Mouse (Mus musculus) E14TG2a.4 (cell line): Measurements from ENCODE around the gene Bmp5.
"Not testable (repeated sequence)": the region's sequence is repeated elsewhere in the genome, so short reads cannot be mapped to it uniquely, and the experiment has no call there.

ENCODE experiments used
- H3K27me3 ChIP-seq: 2 replicates; pipeline ENCODE4 v1.6.1; 2014; ENCODE audit warnings: low read length, control low read depth; ENCODE audit not compliant: insufficient read depth
- H3K36me3 ChIP-seq: 2 replicates; pipeline ENCODE4 v1.6.1; 2014; ENCODE audit warnings: low read length, control low read depth; ENCODE audit not compliant: insufficient read depth
- H3K4me1 ChIP-seq: replicated peaks from 2 replicates; pipeline ENCODE4 v1.6.1; 2014; ENCODE audit warnings: low read depth, low read length, control low read depth
- H3K4me3 ChIP-seq: replicated peaks from 2 replicates; pipeline ENCODE4 v1.5.1; 2014; ENCODE audit warnings: mild to moderate bottlenecking, low read length
- H3K9me3 ChIP-seq: 2 replicates; pipeline ENCODE4 v1.6.1; 2014; ENCODE audit warnings: low read length, control low read depth
- CTCF ChIP-seq: conservative IDR thresholded peaks from 2 replicates; pipeline ENCODE4 v1.5.1; 2014; ENCODE audit warnings: low read length
- NANOG ChIP-seq: IDR thresholded peaks from 2 replicates; pipeline ENCODE4 v1.6.1; 2014; ENCODE audit warnings: borderline replicate concordance, low read length, mixed read lengths
- POU5F1 ChIP-seq: IDR thresholded peaks from 2 replicates; pipeline ENCODE4 v1.6.1; 2014; ENCODE audit warnings: low read length, borderline replicate concordance

Gene Bmp5

DNA sequence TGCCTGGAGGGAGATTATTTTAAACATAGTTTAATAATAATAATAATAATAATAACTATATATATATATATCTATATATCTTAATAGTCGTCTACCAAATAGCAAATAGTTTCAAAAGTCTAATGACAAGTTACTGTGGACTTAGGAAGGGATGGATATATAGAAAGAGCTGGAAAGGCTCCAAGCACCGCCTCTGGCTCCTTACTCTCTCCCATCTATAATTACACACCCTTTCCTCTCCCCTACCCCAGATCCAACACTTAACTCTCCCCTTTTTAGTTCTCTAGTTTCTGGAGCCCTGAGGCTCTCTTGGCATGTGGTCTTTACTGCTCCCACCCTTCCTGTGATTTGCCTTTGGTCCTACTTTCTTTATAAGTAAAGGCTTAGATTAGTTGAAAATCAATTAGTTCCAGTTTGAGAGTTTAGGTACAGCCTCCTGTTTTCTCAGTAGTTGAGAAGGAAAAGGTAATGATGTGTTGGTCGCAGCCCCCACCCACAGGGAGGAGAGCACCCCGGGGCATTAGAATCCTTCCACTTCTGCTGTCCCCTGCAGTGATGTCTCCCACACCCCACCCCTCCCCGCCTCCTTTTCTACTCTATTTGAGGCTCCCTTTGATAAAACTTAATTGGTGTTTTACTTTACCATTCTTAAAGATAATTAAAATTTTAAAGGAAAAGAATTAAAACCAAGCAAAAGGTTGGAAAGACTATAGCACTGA is 5.6 kb downstream of the Bmp5 start:
- H3K9me3 ChIP-seq = no peaks in the 10 kb centered on the region
- H3K27me3 ChIP-seq = no peaks in the 10 kb centered on the region
- no peaks in the 10 kb centered on the region for H3K36me3 ChIP-seq
- no peak overlapping the region for H3K4me3 ChIP-seq
- TF ChIP-seq NANOG (no peak), POU5F1 (no peak), CTCF (no peak)
- H3K4me1 ChIP-seq = no peaks in the 10 kb centered on the region

DNA sequence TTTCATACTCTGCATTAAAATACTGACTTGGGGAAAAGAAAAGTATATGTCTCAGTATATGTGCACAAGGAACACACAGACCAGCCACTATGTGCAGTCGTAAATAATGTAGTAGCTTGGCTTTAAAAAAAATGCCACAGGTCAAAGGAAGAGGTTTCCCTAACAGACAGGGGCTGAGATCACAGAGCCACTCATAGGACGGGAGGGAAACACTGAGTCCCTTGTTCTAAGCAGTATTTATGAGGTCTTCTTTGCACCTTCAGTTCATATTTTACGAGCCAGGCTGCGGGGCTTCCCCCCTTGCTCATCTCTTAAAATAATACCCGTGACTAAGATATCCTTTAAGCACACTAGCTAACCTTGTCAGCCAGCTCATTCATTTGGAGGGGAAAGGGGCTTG is 6.4 kb downstream of the Bmp5 start:
- Histone ChIP-seq H3K36me3 (no peaks in the 10 kb centered on the region), H3K9me3 (no peaks in the 10 kb centered on the region), H3K27me3 (no peaks in the 10 kb centered on the region), H3K4me1 (no peaks in the 10 kb centered on the region), H3K4me3 (no peak overlapping the region)
- TF ChIP-seq CTCF (no peak), NANOG (no peak), POU5F1 (no peak)

DNA sequence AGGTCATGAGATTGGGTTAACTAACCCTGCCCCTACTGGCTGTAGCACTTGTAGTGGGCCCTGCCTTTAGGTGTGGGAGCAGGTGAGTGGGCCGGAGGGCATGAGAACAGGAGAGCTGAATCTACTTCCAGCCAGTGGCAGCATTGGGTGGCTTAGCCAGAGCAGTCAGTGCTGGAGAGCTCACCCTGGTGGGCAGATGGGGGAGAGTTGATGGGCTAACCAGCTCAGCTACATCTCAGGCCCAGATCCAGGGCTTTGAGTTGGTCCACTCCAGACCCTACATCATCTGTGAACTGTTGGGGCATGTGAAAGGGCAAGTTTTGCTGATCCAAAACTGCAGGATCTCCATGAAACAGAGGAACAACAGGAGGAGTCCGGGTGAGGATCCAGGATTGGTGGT is 8.4 kb downstream of the Bmp5 start:
- no peak overlapping the region for H3K4me3 ChIP-seq
- no peaks in the 10 kb centered on the region for H3K27me3 ChIP-seq
- H3K4me1 ChIP-seq = no peaks in the 10 kb centered on the region
- no peaks in the 10 kb centered on the region for H3K9me3 ChIP-seq
- TF ChIP-seq POU5F1 (no peak), NANOG (no peak), CTCF (no peak)
- no peaks in the 10 kb centered on the region for H3K36me3 ChIP-seq

DNA sequence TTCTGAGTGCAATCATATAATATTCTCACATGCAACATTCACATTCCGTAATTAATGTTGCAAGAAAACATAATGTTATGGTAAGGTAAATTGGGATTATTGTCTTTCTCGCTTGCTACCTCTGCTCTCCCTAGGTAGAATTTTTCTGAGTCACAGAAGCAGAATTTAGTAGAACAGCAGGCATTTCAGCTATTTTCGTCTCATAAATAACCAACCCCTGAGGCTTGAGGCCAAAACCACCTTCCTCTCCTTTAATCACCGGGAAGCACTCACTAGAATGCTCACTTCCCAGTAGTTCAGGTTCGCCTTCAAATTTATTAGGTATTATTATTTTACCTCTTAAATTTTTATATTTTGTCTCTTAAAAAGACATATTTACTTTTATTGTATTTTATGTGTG is 10.8 kb downstream of the Bmp5 start:
- Histone ChIP-seq H3K36me3 (no peaks in the 10 kb centered on the region), H3K27me3 (no peaks in the 10 kb centered on the region), H3K9me3 (no peaks in the 10 kb centered on the region), H3K4me3 (no peak overlapping the region), H3K4me1 (no peaks in the 10 kb centered on the region)
- TF ChIP-seq CTCF (no peak), POU5F1 (no peak), NANOG (no peak)

DNA sequence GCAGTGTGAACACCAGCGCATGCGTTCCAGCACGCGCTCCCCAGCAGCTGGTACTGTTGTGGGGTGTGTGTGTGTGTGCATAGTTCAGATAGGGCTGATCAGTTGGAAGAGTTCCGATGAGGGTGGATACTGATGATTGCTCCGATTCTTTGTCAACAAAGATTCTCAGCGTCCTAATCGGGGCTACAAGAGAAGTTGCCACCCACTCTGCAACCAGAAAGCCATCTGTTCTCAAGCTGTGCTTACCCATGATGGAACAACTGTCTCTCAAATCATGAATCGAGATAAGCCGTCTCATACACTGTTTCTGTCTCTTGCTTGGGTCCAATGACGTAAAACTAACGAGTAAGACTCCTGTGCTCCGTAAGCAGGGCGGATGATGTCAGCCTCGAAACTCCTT is 12.0 kb downstream of the Bmp5 start:
- H3K4me1 ChIP-seq = no peaks in the 10 kb centered on the region
- H3K9me3 ChIP-seq = no peaks in the 10 kb centered on the region

DNA sequence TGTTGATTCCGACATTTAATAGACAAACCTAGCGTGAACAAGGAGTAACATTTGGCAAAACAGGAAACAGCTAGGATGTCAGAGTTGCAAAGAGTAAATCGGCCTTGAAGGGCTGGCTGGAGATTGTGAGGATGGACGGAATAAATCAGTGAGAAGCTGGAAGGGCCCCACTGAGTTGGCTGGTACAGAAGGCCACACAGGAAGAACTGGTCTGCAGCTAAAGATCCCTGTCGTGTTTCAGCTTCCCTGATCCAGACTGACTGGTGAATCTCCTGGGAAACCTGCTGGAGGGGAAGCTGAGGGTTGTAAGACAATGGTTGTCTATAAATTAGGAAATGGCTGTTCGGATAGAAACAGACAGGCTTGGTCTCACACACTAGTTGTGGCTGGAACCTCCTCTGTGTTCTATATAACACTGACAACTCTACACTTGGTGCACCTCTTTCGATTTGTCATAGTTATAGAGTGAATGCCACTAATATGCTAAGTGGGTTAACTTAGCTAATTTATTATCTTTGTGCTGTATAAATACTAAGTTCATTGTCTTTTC is 14.8 kb downstream of the Bmp5 start:
- H3K4me1 ChIP-seq = no peaks in the 10 kb centered on the region
- no peaks in the 10 kb centered on the region for H3K9me3 ChIP-seq
- no peaks in the 10 kb centered on the region for H3K27me3 ChIP-seq
- TF ChIP-seq NANOG (no peak), CTCF (no peak), POU5F1 (no peak)
- no peaks in the 10 kb centered on the region for H3K36me3 ChIP-seq
- H3K4me3 ChIP-seq = no peak overlapping the region

More for the DNA sequence above, 12.0 kb downstream of the Bmp5 start:
- TF ChIP-seq POU5F1 = no peak
- TF ChIP-seq NANOG = no peak
- no peak for TF ChIP-seq CTCF
- H3K4me3 ChIP-seq = no peak overlapping the region
- H3K36me3 ChIP-seq = no peaks in the 10 kb centered on the region
- no peaks in the 10 kb centered on the region for H3K27me3 ChIP-seq

DNA sequence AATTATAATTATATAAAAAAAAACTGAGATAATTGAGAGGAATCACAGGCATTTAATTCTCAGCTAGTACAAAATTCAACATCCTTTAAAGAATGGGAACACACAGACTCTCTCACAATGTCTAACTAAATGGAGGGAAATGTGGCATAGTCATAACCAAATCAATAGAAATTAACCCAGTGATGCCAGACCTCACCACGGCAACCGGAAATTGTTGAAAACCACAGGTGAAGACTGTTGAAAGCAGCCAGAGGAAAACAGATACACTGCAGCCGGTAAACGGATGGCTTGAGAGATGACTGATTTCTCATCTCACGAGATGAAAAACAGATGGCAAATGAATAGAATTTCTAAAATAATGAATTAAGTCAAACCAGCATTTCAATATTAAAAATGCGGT is 29.8 kb downstream of the Bmp5 start:
- no peaks in the 10 kb centered on the region for H3K36me3 ChIP-seq

DNA sequence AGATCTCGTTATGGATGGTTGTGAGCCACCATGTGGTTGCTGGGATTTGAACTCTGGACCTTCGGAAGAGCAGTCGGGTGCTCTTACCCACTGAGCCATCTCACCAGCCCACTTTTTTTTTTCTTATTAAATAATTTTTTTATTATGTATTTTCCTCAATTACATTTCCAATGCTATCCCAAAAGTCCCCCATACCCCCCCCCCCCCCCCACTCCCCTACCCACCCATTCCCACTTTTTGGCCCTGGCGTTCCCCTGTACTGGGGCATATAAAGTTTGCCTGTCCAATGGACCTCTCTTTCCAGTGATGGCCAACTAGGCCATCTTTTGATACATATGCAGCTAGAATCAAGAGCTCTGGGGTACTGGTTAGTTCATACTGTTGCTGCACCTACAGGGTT is 33.0 kb downstream of the Bmp5 start:
- not testable (repeated sequence) for H3K9me3 ChIP-seq, H3K36me3 ChIP-seq, H3K27me3 ChIP-seq, H3K4me1 ChIP-seq, H3K4me3 ChIP-seq

More for the DNA sequence above, 29.8 kb downstream of the Bmp5 start:
- TF ChIP-seq CTCF = no peak
- no peak for TF ChIP-seq NANOG
- TF ChIP-seq POU5F1 = no peak
- no peaks in the 10 kb centered on the region for H3K4me1 ChIP-seq
- no peak overlapping the region for H3K4me3 ChIP-seq
- H3K9me3 ChIP-seq = no peaks in the 10 kb centered on the region
- no peaks in the 10 kb centered on the region for H3K27me3 ChIP-seq

DNA sequence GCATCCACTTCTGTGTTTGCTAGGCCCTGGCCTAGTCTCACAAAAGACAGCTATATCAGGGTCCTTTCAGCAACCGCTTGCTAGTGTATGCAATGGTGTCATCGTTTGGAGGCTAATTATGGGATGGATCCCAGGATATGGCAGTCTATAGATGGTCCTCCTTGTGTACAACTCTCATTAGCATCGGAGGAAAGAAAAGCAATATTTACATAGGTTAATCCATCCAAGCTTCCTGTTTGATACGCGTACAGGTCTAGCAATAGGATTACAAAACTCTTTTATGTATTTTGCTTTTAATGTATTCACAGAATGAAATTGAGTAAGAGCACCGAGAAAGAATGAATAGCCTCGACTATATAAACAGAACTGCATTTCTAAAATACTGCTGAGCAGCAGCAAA is 33.5 kb downstream of the Bmp5 start:
- Histone ChIP-seq H3K9me3 (no peaks in the 10 kb centered on the region), H3K4me3 (no peak overlapping the region), H3K36me3 (no peaks in the 10 kb centered on the region), H3K4me1 (no peaks in the 10 kb centered on the region), H3K27me3 (no peaks in the 10 kb centered on the region)
- TF ChIP-seq CTCF (no peak), NANOG (no peak), POU5F1 (no peak)
